Mouse (Mus musculus) lung, adult 18-20 months (tissue): ENCODE measurements around the gene Creb1.
"Not testable (repeated sequence)": the region's sequence is repeated elsewhere in the genome, so short reads cannot be mapped to it uniquely, and the experiment has no call there.

Experiments used
- DNase-seq, 2 experiments: peaks; one replicate each; pipeline ENCODE4 v3.0.0; 2022; ENCODE audit warnings: mixed read lengths in 2 of 2

Creb1 gene

GRCm38 (mm10) chr1:64621116-64621515 lies 88.7 kb downstream of the Creb1 start:
- DNase-seq = no peak

- DNase-seq = no peak
These were observed 91.4 kb downstream of the Creb1 start for GRCm38 (mm10) chr1:64623558-64624435.

- no peak for DNase-seq
These were observed 92.8 kb downstream of the Creb1 start for GRCm38 (mm10) chr1:64625214-64625613.

GRCm38 (mm10) chr1:64631526-64631925 lies 99.1 kb downstream of the Creb1 start:
- no peak for DNase-seq

- no peak for DNase-seq
These were observed 100.8 kb downstream of the Creb1 start for GRCm38 (mm10) chr1:64633237-64633636.

GRCm38 (mm10) chr1:64635624-64636023 lies 103.2 kb downstream of the Creb1 start:
- no peak for DNase-seq

GRCm38 (mm10) chr1:64639279-64639678 lies 106.8 kb downstream of the Creb1 start:
- DNase-seq = no peak

- no peak for DNase-seq
These were observed 108.6 kb downstream of the Creb1 start for GRCm38 (mm10) chr1:64641069-64641468.

GRCm38 (mm10) chr1:64642541-64642940 lies 110.1 kb downstream of the Creb1 start:
- DNase-seq = not testable (repeated sequence)

- no peak for DNase-seq
These were observed 112.1 kb downstream of the Creb1 start for GRCm38 (mm10) chr1:64644513-64644912.

- no peak for DNase-seq
These were observed 117.1 kb downstream of the Creb1 start for GRCm38 (mm10) chr1:64649362-64650124.

- no peak for DNase-seq
These were observed 121.3 kb downstream of the Creb1 start for GRCm38 (mm10) chr1:64653701-64654100.
